Mouse (Mus musculus): Measurements from ENCODE around the gene Glrx.

Glrx gene

GRCm38 (mm10) chr13:75892291-75892690 is 52.6 kb downstream of the Glrx start:
- DNase-seq (ENCODE audit: low read depth): no peak

GRCm38 (mm10) chr13:75892876-75893275 is 53.2 kb downstream of the Glrx start:
- no peak for DNase-seq (ENCODE audit: low read depth)

Measured in fibroblast of lung, adult 2 months (primary cell).